Mouse (Mus musculus) embryonic facial prominence, embryonic 10.5 days (tissue): Measurements from ENCODE around the gene Cxcr5. TPM values are rescaled to one million over a fixed set of nuclear protein-coding genes. Genes with fewer than 3 reads are reported as not detected.
"Not testable (repeated sequence)": the region's sequence is repeated elsewhere in the genome, so short reads cannot be mapped to it uniquely, and the experiment has no call there.

ENCODE experiments used
- DNase-seq: peaks from one replicate; pipeline ENCODE4 v3.0.0-alpha.2; 2017; ENCODE audit warnings: low spot score
- H3K27ac ChIP-seq: fragments of 300-500 bp; sonication (generic); replicated peaks from 2 replicates; pipeline ENCODE4 v1.5.1; 2016; ENCODE audit warnings: mild to moderate bottlenecking
- H3K27me3 ChIP-seq: fragments of 300-500 bp; sonication (generic); replicated peaks from 2 replicates; pipeline ENCODE4 v1.6.1; 2016; ENCODE audit warnings: low read depth, mild to moderate bottlenecking; ENCODE audit not compliant: poor library complexity, severe bottlenecking
- H3K36me3 ChIP-seq: fragments of 300-500 bp; sonication (generic); replicated peaks from 2 replicates; pipeline ENCODE4 v1.6.1; 2016; ENCODE audit warnings: mild to moderate bottlenecking, moderate library complexity
- H3K4me1 ChIP-seq: fragments of 300-500 bp; sonication (generic); 2 replicates; pipeline ENCODE4 v1.6.1; 2016
- H3K4me3 ChIP-seq: fragments of 300-500 bp; sonication (generic); 2 replicates; pipeline ENCODE4 v1.5.1; 2016; ENCODE audit warnings: mild to moderate bottlenecking, moderate library complexity
- H3K9me3 ChIP-seq: fragments of 300-500 bp; sonication (generic); 2 replicates; pipeline ENCODE4 v1.6.1; 2016; ENCODE audit warnings: mild to moderate bottlenecking
- WGBS: fragments of 180-500 bp; shearing (Covaris S2); methylation state at CpG from one replicate; pipeline ENCODE4 v1.1.7; 2016; 5-methylcytosine and 5-hydroxymethylcytosine counted together
- polyA plus RNA-seq: library from polyadenylated mRNA; unstranded; fragments of >200 nt; fragmentation: Nextera tagmentation; extraction: Ambion mirVana; gene quantifications from 2 replicates; pipeline ENCODE4 v1.2.1, GENCODE M21; 2016

Cxcr5 gene
- polyA plus RNA-seq, 1 experiment from 2014 or later, result not detected

GRCm38 (mm10) chr9:44582390-44582789 lies 20.7 kb upstream of the Cxcr5 start:
- peaks cover 10% of the 10 kb centered on the region for H3K4me1 ChIP-seq
- no peak overlapping the region for H3K4me3 ChIP-seq
- no peaks in the 10 kb centered on the region for H3K27me3 ChIP-seq
- peaks cover 7% of the 10 kb centered on the region; the same call in 1 of the 2 replicates for H3K9me3 ChIP-seq
- WGBS, result 87% methylated on average over 16 of the region's 16 CpGs
- no peaks in the 10 kb centered on the region for H3K36me3 ChIP-seq
- no peak overlapping the region for H3K27ac ChIP-seq
- no peak for DNase-seq

- Histone ChIP-seq H3K27me3 (no peaks in the 10 kb centered on the region), H3K4me1 (peaks cover 5% of the 10 kb centered on the region), H3K9me3 (peaks cover 7% of the 10 kb centered on the region; the same call in 1 of the 2 replicates), H3K27ac (no peak overlapping the region), H3K4me3 (no peak overlapping the region), H3K36me3 (no peaks in the 10 kb centered on the region)
- DNase-seq, result peak; percentile 22
- WGBS, result 46% methylated on average over 3 of the region's 3 CpGs
These were observed 19.7 kb upstream of the Cxcr5 start for GRCm38 (mm10) chr9:44581423-44581822.

GRCm38 (mm10) chr9:44580085-44580484 lies 18.4 kb upstream of the Cxcr5 start:
- Histone ChIP-seq H3K4me1 (peaks cover 5% of the 10 kb centered on the region), H3K27me3 (no peaks in the 10 kb centered on the region), H3K27ac (no peak overlapping the region), H3K36me3 (no peaks in the 10 kb centered on the region), H3K9me3 (peaks cover 7% of the 10 kb centered on the region; the same call in 1 of the 2 replicates), H3K4me3 (no peak overlapping the region)
- 91% methylated on average over 5 of the region's 5 CpGs for WGBS
- DNase-seq, result no peak

- Histone ChIP-seq H3K36me3 (no peaks in the 10 kb centered on the region), H3K9me3 (peaks cover 7% of the 10 kb centered on the region; the same call in 1 of the 2 replicates), H3K4me3 (no peak overlapping the region), H3K4me1 (peaks cover 5% of the 10 kb centered on the region), H3K27me3 (no peaks in the 10 kb centered on the region), H3K27ac (no peak overlapping the region)
- WGBS, result 50% methylated on average over 6 of the region's 6 CpGs
- DNase-seq, result no peak
These were observed 17.7 kb upstream of the Cxcr5 start for GRCm38 (mm10) chr9:44579392-44579791.

GRCm38 (mm10) chr9:44576046-44576445 lies 14.4 kb upstream of the Cxcr5 start:
- not testable (repeated sequence) for H3K9me3 ChIP-seq, DNase-seq, H3K27ac ChIP-seq, H3K4me1 ChIP-seq, H3K27me3 ChIP-seq, H3K4me3 ChIP-seq, H3K36me3 ChIP-seq
- WGBS, result 91% methylated on average over 7 of the region's 7 CpGs

GRCm38 (mm10) chr9:44575095-44575494 lies 13.4 kb upstream of the Cxcr5 start:
- Histone ChIP-seq H3K9me3 (no peaks in the 10 kb centered on the region), H3K27ac (no peak overlapping the region), H3K4me3 (no peak overlapping the region), H3K36me3 (no peaks in the 10 kb centered on the region), H3K27me3 (no peaks in the 10 kb centered on the region), H3K4me1 (no peaks in the 10 kb centered on the region; the same call in 1 of the 2 replicates)
- no peak for DNase-seq
- WGBS, result 91% methylated on average over 2 of the region's 2 CpGs

- Histone ChIP-seq H3K4me1 (no peaks in the 10 kb centered on the region), H3K36me3 (no peaks in the 10 kb centered on the region), H3K27ac (no peak overlapping the region), H3K27me3 (no peaks in the 10 kb centered on the region), H3K9me3 (no peaks in the 10 kb centered on the region), H3K4me3 (no peak overlapping the region)
- WGBS, result 85% methylated on average over 4 of the region's 4 CpGs
- DNase-seq, result no peak
These were observed 11.6 kb upstream of the Cxcr5 start for GRCm38 (mm10) chr9:44573306-44573705.

- DNase-seq, result no peak
- Histone ChIP-seq H3K27ac (no peak overlapping the region), H3K4me3 (no peak overlapping the region), H3K27me3 (no peaks in the 10 kb centered on the region), H3K36me3 (no peaks in the 10 kb centered on the region), H3K4me1 (no peaks in the 10 kb centered on the region), H3K9me3 (no peaks in the 10 kb centered on the region)
- WGBS, result 86% methylated on average over 12 of the region's 12 CpGs
These were observed 9.3 kb upstream of the Cxcr5 start for GRCm38 (mm10) chr9:44570939-44571382.

GRCm38 (mm10) chr9:44568083-44568455 lies 6.4 kb upstream of the Cxcr5 start:
- Histone ChIP-seq H3K27ac (no peak overlapping the region), H3K9me3 (no peaks in the 10 kb centered on the region), H3K36me3 (no peaks in the 10 kb centered on the region), H3K4me3 (no peak overlapping the region), H3K27me3 (no peaks in the 10 kb centered on the region), H3K4me1 (peaks cover 3% of the 10 kb centered on the region; the same call in 1 of the 2 replicates)
- no peak for DNase-seq
- 42% methylated on average over 7 of the region's 7 CpGs for WGBS

- no peak overlapping the region for H3K27ac ChIP-seq
- H3K36me3 ChIP-seq, result no peaks in the 10 kb centered on the region
- no peaks in the 10 kb centered on the region for H3K27me3 ChIP-seq
- H3K9me3 ChIP-seq, result no peaks in the 10 kb centered on the region
- WGBS, result 76% methylated on average over 9 of the region's 9 CpGs
- DNase-seq, result no peak
- no peak overlapping the region for H3K4me3 ChIP-seq
- H3K4me1 ChIP-seq, result peaks cover 7% of the 10 kb centered on the region; the same call in 1 of the 2 replicates
These were observed 5.8 kb upstream of the Cxcr5 start for GRCm38 (mm10) chr9:44567338-44568082.

- Histone ChIP-seq H3K27ac (0 out of 2 replicates have a peak overlapping the region, but pooled peaks have one; percentile 7), H3K27me3 (no peaks in the 10 kb centered on the region), H3K9me3 (no peaks in the 10 kb centered on the region), H3K4me3 (no peak overlapping the region), H3K36me3 (no peaks in the 10 kb centered on the region), H3K4me1 (peaks cover 7% of the 10 kb centered on the region; the same call in 1 of the 2 replicates)
- 34% methylated on average over 6 of the region's 6 CpGs for WGBS
- no peak for DNase-seq
These were observed 3.7 kb upstream of the Cxcr5 start for GRCm38 (mm10) chr9:44565367-44565766.

- peaks cover 7% of the 10 kb centered on the region; the same call in 1 of the 2 replicates for H3K4me1 ChIP-seq
- 61% methylated on average over 12 of the region's 12 CpGs for WGBS
These were observed 1.3 kb upstream of the Cxcr5 start for GRCm38 (mm10) chr9:44562936-44563335.

GRCm38 (mm10) chr9:44552161-44552560 lies 9.5 kb downstream of the Cxcr5 start:
- Histone ChIP-seq H3K27ac (no peak overlapping the region), H3K4me1 (no peaks in the 10 kb centered on the region), H3K9me3 (no peaks in the 10 kb centered on the region), H3K27me3 (no peaks in the 10 kb centered on the region), H3K4me3 (no peak overlapping the region), H3K36me3 (no peaks in the 10 kb centered on the region)
- WGBS, result 83% methylated on average over 8 of the region's 8 CpGs
- DNase-seq, result no peak

More at GRCm38 (mm10) chr9:44562936-44563335, 1.3 kb upstream of the Cxcr5 start:
- no peak overlapping the region for H3K27ac ChIP-seq
- H3K4me3 ChIP-seq, result no peak overlapping the region
- H3K36me3 ChIP-seq, result no peaks in the 10 kb centered on the region
- no peaks in the 10 kb centered on the region for H3K9me3 ChIP-seq
- H3K27me3 ChIP-seq, result no peaks in the 10 kb centered on the region
- DNase-seq, result no peak
